Mouse (Mus musculus): ENCODE measurements around the gene Faap24.

DNA sequence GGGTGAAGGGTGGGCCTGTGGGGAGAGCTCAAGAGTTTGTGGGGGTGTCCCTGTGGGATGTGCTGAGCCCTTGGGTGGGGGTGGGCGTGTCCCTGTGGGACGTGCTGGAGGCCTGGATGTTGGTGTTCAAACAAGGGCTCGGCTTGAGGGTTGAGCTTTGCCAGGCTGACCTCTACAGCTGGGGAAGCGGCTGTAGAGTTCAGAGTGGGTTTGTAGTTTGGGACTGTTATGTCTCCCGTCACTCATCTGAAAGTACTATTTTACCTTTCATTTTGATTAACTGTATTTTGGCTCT is 20.0 kb upstream of the Faap24 start:
- no peak for TF ChIP-seq CTCF (IDR thresholded peaks at IDR 0.05; ENCODE audit: control insufficient read depth, insufficient read depth, insufficient read length)
- TF ChIP-seq CEBPB (IDR thresholded peaks at IDR 0.05; ENCODE audit: low read depth): no peak
- TF ChIP-seq MYOD1 (IDR thresholded peaks at IDR 0.05; ENCODE audit: control insufficient read depth, insufficient read length, low read depth): no peak
- TF ChIP-seq USF1 (IDR thresholded peaks at IDR 0.05; ENCODE audit: low read depth): no peak
- no peak for TF ChIP-seq FOSL1 (IDR thresholded peaks at IDR 0.05; ENCODE audit: insufficient read depth, low read length, poor library complexity, severe bottlenecking)
- no peak for TF ChIP-seq MAX (IDR thresholded peaks at IDR 0.05)
- no peak for TF ChIP-seq MYOG (IDR thresholded peaks at IDR 0.05; ENCODE audit: control insufficient read depth, extremely low read depth, insufficient read length)

All from C2C12 (cell line).